Mouse (Mus musculus) ES-E14 (cell line): ENCODE results near the gene Lgr6.

Source experiments
- HCFC1 ChIP-seq: IDR thresholded peaks from 2 replicates; pipeline ENCODE4 v1.6.1; 2012; ENCODE audit warnings: low read length, inconsistent platforms, borderline replicate concordance; ENCODE audit not compliant: insufficient read depth
- ZC3H11A ChIP-seq: IDR thresholded peaks from 2 replicates; pipeline ENCODE4 v1.6.1; 2012; ENCODE audit warnings: low read depth, mild to moderate bottlenecking, inconsistent platforms, low read length, borderline replicate concordance
- ZNF384 ChIP-seq: IDR thresholded peaks from 2 replicates; pipeline ENCODE4 v1.6.1; 2012; ENCODE audit warnings: low read depth, low read length, inconsistent platforms

GRCm38 (mm10) chr1:135000527-135000926, 104.5 kb downstream of the Lgr6 start:
- TF ChIP-seq ZNF384 (no peak), HCFC1 (no peak), ZC3H11A (no peak)
